In genomic region chr1:151752946-151753345, GRCm38 (mm10) we compare ENCODE assay signal across 21 mouse cellular contexts. TPM values are rescaled to one million over a fixed set of nuclear protein-coding genes. Genes with fewer than 3 reads are reported as not detected.
DNase-seq lines count a peak whose midpoint lies in the region; ATAC-seq and TF ChIP-seq lines count a peak whose summit lies in the region.
"Had no signal": no experiment of that assay in that cellular context is flagged by ENCODE, and none has a peak within 500 bp of the region (broad histone marks: within the 10 kb centered on the region; RNA-seq: fewer than 3 reads in every experiment).

No protein-coding gene starts in this region.

- TF ChIP-seq CTCF in kidney, adult 2 months (conservative IDR thresholded peaks at IDR 0.05; ENCODE audit: insufficient read depth, insufficient read length, low read depth, low read length) = no peak

- peak overlapping the region; percentile 45; the same call in 1 of the 2 replicates for H3K27ac ChIP-seq in kidney, adult 2 months (ENCODE audit: insufficient read depth, low read depth, low read length)
- H3K27ac ChIP-seq in kidney, embryonic 16.5 days (ENCODE audit: low read length) = no peak overlapping the region
- H3K27ac ChIP-seq: embryonic facial prominence, embryonic 13.5 days; forebrain, embryonic 12.5 days; heart, embryonic 10.5 days; hindbrain, embryonic 12.5 days had no signal

- H3K4me3 ChIP-seq in kidney, adult 2 months (ENCODE audit: insufficient read depth, low read depth, low read length) = no peak overlapping the region
- H3K4me3 ChIP-seq in kidney, embryonic 16.5 days (ENCODE audit: low read length) = no peak overlapping the region
- H3K4me3 ChIP-seq: embryonic facial prominence, embryonic 13.5 days; forebrain, embryonic 12.5 days; heart, embryonic 10.5 days; hindbrain, embryonic 12.5 days had no signal

- no peaks in the 10 kb centered on the region for H3K27me3 ChIP-seq in kidney, adult 2 months (replicated peaks; ENCODE audit: control insufficient read depth, insufficient read depth, low read length)
- no peaks in the 10 kb centered on the region for H3K27me3 ChIP-seq in kidney, embryonic 16.5 days (ENCODE audit: insufficient read depth, low read length)
- H3K27me3 ChIP-seq: CH12.LX; embryonic facial prominence, embryonic 13.5 days; forebrain, embryonic 12.5 days; hindbrain, embryonic 12.5 days had no signal

- WGBS in kidney, adult 2 months = 50% methylated on average over 4 of the region's 4 CpGs
- WGBS in kidney, embryonic 16.5 days = 75% methylated on average over 4 of the region's 4 CpGs

- H3K9ac ChIP-seq in kidney, embryonic 16.5 days (replicated peaks; ENCODE audit: low read length) = no peak overlapping the region
- H3K9ac ChIP-seq: embryonic facial prominence, embryonic 13.5 days; forebrain, embryonic 12.5 days; hindbrain, embryonic 12.5 days had no signal

- H3K36me3 ChIP-seq in kidney, adult 2 months (ENCODE audit: control insufficient read depth, insufficient read depth, low read length) = no peaks in the 10 kb centered on the region
- no peaks in the 10 kb centered on the region for H3K36me3 ChIP-seq in kidney, embryonic 16.5 days (ENCODE audit: insufficient read depth, low read length)
- H3K36me3 ChIP-seq: embryonic facial prominence, embryonic 13.5 days; forebrain, embryonic 12.5 days; heart, embryonic 10.5 days; hindbrain, embryonic 12.5 days had no signal

- no peak overlapping the region for H3K4me2 ChIP-seq in kidney, embryonic 16.5 days (replicated peaks; ENCODE audit: low read depth, low read length)
- H3K4me2 ChIP-seq: embryonic facial prominence, embryonic 13.5 days; forebrain, embryonic 12.5 days; hindbrain, embryonic 12.5 days had no signal

- peaks cover 10% of the 10 kb centered on the region; the same call in 1 of the 2 replicates for H3K4me1 ChIP-seq in kidney, adult 2 months (ENCODE audit: control insufficient read depth, insufficient read depth, low read length)
- H3K4me1 ChIP-seq in kidney, embryonic 16.5 days (ENCODE audit: insufficient read depth, low read length) = peaks cover 24% of the 10 kb centered on the region; the same call in 1 of the 2 replicates

- peak; percentile 80 for DNase-seq in kidney, adult 2 months
- DNase-seq in kidney, adult 18-20 months = no peak
- DNase-seq in kidney, postnatal 14 days = peak; percentile 27
- DNase-seq in kidney, postnatal 36 days = peak; percentile 43 to 58
- DNase-seq in naive thymus-derived CD4-positive, alpha-beta T cell, adult 2 months (ENCODE audit: low read depth) = peak; percentile 12
- no peak for DNase-seq in cerebellum, adult 18-20 months
- DNase-seq: adrenal gland, adult 2 months; adrenal gland, postnatal 36 days; cerebellum, adult 8-10 months; cerebellum, postnatal 14 days; gastrocnemius, postnatal 10 days; heart, adult 18-20 months; heart, postnatal 10 days; heart, postnatal 4 days had no signal

- TF ChIP-seq POLR2A in kidney, adult 2 months (IDR thresholded peaks at IDR 0.05; ENCODE audit: low read depth, low read length) = no peak

- H3K9me3 ChIP-seq in kidney, embryonic 16.5 days (ENCODE audit: low read length) = no peaks in the 10 kb centered on the region
- H3K9me3 ChIP-seq: embryonic facial prominence, embryonic 13.5 days; forebrain, embryonic 12.5 days; heart, embryonic 10.5 days; hindbrain, embryonic 12.5 days had no signal

- no peak for ATAC-seq in kidney, embryonic 16.5 days (ENCODE audit: low FRiP score, low TSS enrichment)
- ATAC-seq: forebrain, embryonic 16.5 days had no signal

RNA-seq across cellular contexts. Expression of gene Edem3, which starts 2.2 kb away (rescaled TPM):
- polyA plus RNA-seq in kidney, adult 2 months (2012; rRNA removed) = 9.0 and 9.5 TPM in 2 replicates
- 16.6 and 17.0 TPM in 2 replicates for polyA plus RNA-seq in kidney, embryonic 16.5 days (2015; fragmentation: Nextera tagmentation; extraction: Ambion mirVana)

Comparison
In these comparisons a context has a peak if more than half of its experiments do, and no peak if none do; other contexts are left out.
1. DNase-seq: peak in kidney, adult 2 months (single experiment), kidney, postnatal 14 days (single experiment), kidney, postnatal 36 days (2 of 2) and naive thymus-derived CD4-positive, alpha-beta T cell, adult 2 months (single experiment); none in kidney, adult 18-20 months (single experiment) and cerebellum, adult 18-20 months (0 of 2).